In genomic region chr2:134482683-134483082, GRCm38 (mm10) we compare ENCODE assay signal across 9 mouse cellular contexts.
A peak's percentile ranks its signal among the peaks of the same experiment; 100 is the strongest.
DNase-seq lines count a peak whose midpoint lies in the region; ATAC-seq lines count a peak whose summit lies in the region.
"Had no signal": no experiment of that assay in that cellular context is flagged by ENCODE, and none has a peak within 500 bp of the region (broad histone marks: within the 10 kb centered on the region; RNA-seq: fewer than 3 reads in every experiment).

No protein-coding gene starts in this region.

- no peaks in the 10 kb centered on the region for H3K36me3 ChIP-seq in forebrain, embryonic 11.5 days (ENCODE audit: control insufficient read depth, insufficient read depth, low read length)
- H3K36me3 ChIP-seq in forebrain, embryonic 10.5 days (replicated peaks): no peaks in the 10 kb centered on the region
- H3K36me3 ChIP-seq in forebrain, embryonic 15.5 days: no peaks in the 10 kb centered on the region
- H3K36me3 ChIP-seq in neural tube, embryonic 14.5 days (ENCODE audit: control insufficient read depth, insufficient read depth, low read length): no peaks in the 10 kb centered on the region

- H3K27me3 ChIP-seq in forebrain, embryonic 11.5 days (ENCODE audit: control insufficient read depth, insufficient read depth, low read length): no peaks in the 10 kb centered on the region
- H3K27me3 ChIP-seq in forebrain, embryonic 10.5 days (ENCODE audit: poor library complexity, severe bottlenecking): no peaks in the 10 kb centered on the region
- no peaks in the 10 kb centered on the region for H3K27me3 ChIP-seq in forebrain, embryonic 15.5 days
- no peaks in the 10 kb centered on the region for H3K27me3 ChIP-seq in neural tube, embryonic 14.5 days (ENCODE audit: control insufficient read depth, insufficient read depth, low read length)

- peak; percentile 55 for ATAC-seq in forebrain, embryonic 11.5 days (replicated peaks; ENCODE audit: low FRiP score)
- peak; percentile 70 for ATAC-seq in forebrain, embryonic 15.5 days (replicated peaks)
- peak; percentile 66 for ATAC-seq in neural tube, embryonic 14.5 days (ENCODE audit: low read depth)

- no peaks in the 10 kb centered on the region for H3K9me3 ChIP-seq in forebrain, embryonic 11.5 days (ENCODE audit: control insufficient read depth, low read length)
- no peaks in the 10 kb centered on the region for H3K9me3 ChIP-seq in forebrain, embryonic 10.5 days
- no peaks in the 10 kb centered on the region for H3K9me3 ChIP-seq in forebrain, embryonic 15.5 days
- no peaks in the 10 kb centered on the region for H3K9me3 ChIP-seq in neural tube, embryonic 14.5 days (ENCODE audit: control insufficient read depth, low read length)

- H3K4me2 ChIP-seq in forebrain, embryonic 11.5 days (ENCODE audit: low read depth, low read length, severe bottlenecking): no peak overlapping the region
- H3K4me2 ChIP-seq in forebrain, embryonic 15.5 days (replicated peaks): no peak overlapping the region
- no peak overlapping the region for H3K4me2 ChIP-seq in neural tube, embryonic 14.5 days (ENCODE audit: low read depth, low read length)

- no peak overlapping the region for H3K27ac ChIP-seq in forebrain, embryonic 11.5 days (ENCODE audit: low read depth, low read length)
- H3K27ac ChIP-seq in forebrain, embryonic 10.5 days: no peak overlapping the region
- H3K27ac ChIP-seq in forebrain, embryonic 15.5 days (replicated peaks): no peak overlapping the region
- no peak overlapping the region for H3K27ac ChIP-seq in neural tube, embryonic 14.5 days (ENCODE audit: low read depth, low read length)

- no peak overlapping the region for H3K9ac ChIP-seq in forebrain, embryonic 11.5 days (ENCODE audit: low read length)
- H3K9ac ChIP-seq in forebrain, embryonic 15.5 days (replicated peaks): no peak overlapping the region
- H3K9ac ChIP-seq in neural tube, embryonic 14.5 days (replicated peaks; ENCODE audit: low read depth, low read length): no peak overlapping the region

- no peak for DNase-seq in forebrain, embryonic 11.5 days (ENCODE audit: low spot score)
- no peak for DNase-seq in forebrain, embryonic 10.5 days (ENCODE audit: extremely low spot score, low spot score)
- peak; percentile 5 for DNase-seq in lung, postnatal 36 days
- DNase-seq in lung, adult 18-20 months: no peak
- no peak for DNase-seq in urinary bladder, postnatal 10 days (ENCODE audit: low spot score)
- DNase-seq in adrenal gland, adult 2 months: no peak

- H3K4me3 ChIP-seq in forebrain, embryonic 11.5 days (ENCODE audit: low read depth, low read length): no peak overlapping the region
- no peak overlapping the region for H3K4me3 ChIP-seq in forebrain, embryonic 10.5 days
- H3K4me3 ChIP-seq in forebrain, embryonic 15.5 days: no peak overlapping the region
- no peak overlapping the region for H3K4me3 ChIP-seq in neural tube, embryonic 14.5 days (ENCODE audit: low read depth, low read length)
- H3K4me3 ChIP-seq: erythroblast, embryonic 14.5 days had no signal

- 41% methylated on average over 4 of the region's 4 CpGs for WGBS in forebrain, embryonic 11.5 days
- WGBS in forebrain, embryonic 10.5 days: 47% methylated on average over 4 of the region's 4 CpGs
- WGBS in forebrain, embryonic 15.5 days: 40% methylated on average over 4 of the region's 4 CpGs
- 38% methylated on average over 4 of the region's 4 CpGs for WGBS in neural tube, embryonic 14.5 days

- H3K4me1 ChIP-seq in forebrain, embryonic 11.5 days (replicated peaks; ENCODE audit: control insufficient read depth, insufficient read depth, low read length): peaks cover 3% of the 10 kb centered on the region; the same call in 1 of the 2 replicates
- H3K4me1 ChIP-seq in forebrain, embryonic 10.5 days: peaks cover 16% of the 10 kb centered on the region
- H3K4me1 ChIP-seq in forebrain, embryonic 15.5 days: peaks cover 9% of the 10 kb centered on the region; the same call in 1 of the 2 replicates
- H3K4me1 ChIP-seq in neural tube, embryonic 14.5 days (ENCODE audit: control insufficient read depth, insufficient read depth, low read length): no peaks in the 10 kb centered on the region
